Mouse (Mus musculus) small intestine, adult 2 months (tissue): ENCODE data around the gene S1pr2.

ENCODE experiments used
- CTCF ChIP-seq: fragments of 200-500 bp; IDR thresholded peaks from 2 replicates; pipeline ENCODE4 v1.5.1; 2012; ENCODE audit warnings: low read depth, mild to moderate bottlenecking, control low read depth, inconsistent platforms, low read length, moderate library complexity, mixed read lengths; ENCODE audit not compliant: insufficient replicate concordance, insufficient read length; ENCODE audit errors: extremely low read depth
- POLR2A ChIP-seq: fragments of 200-500 bp; IDR thresholded peaks from 2 replicates; pipeline ENCODE4 v1.6.1; 2012; ENCODE audit warnings: low read depth, mild to moderate bottlenecking, control low read depth, inconsistent platforms, low read length, moderate library complexity

GRCm38 (mm10) chr9:20944697-20945370, 31.7 kb downstream of the S1pr2 start:
- no peak for TF ChIP-seq POLR2A
- TF ChIP-seq CTCF, result no peak
